Mouse (Mus musculus) liver, embryonic 14.5 days (tissue): Measurements from ENCODE around the gene Gm10197. TPM values are rescaled to one million over a fixed set of nuclear protein-coding genes. Genes with fewer than 3 reads are reported as not detected.
A peak's percentile ranks its signal among the peaks of the same experiment; 100 is the strongest.

Source experiments
- ATAC-seq: fragments of 200-750 bp; cut with Nextera tagmentation; 2 replicates; pipeline ENCODE4 v1.8.0; 2017; ENCODE audit warnings: moderate number of reproducible peaks, mild to moderate bottlenecking, moderate library complexity; ENCODE audit not compliant: insufficient read depth
- DNase-seq, 3 experiments: peaks; one replicate each; pipeline ENCODE4 v3.0.0-alpha.2; 2012 to 2013; ENCODE audit warnings: low read depth in 3 of 3, low spot score in 3 of 3
- H3K27ac ChIP-seq: fragments of 300-500 bp; sonication (generic); 2 replicates; pipeline ENCODE4 v1.5.1; 2014; ENCODE audit warnings: moderate library complexity, mild to moderate bottlenecking, control low read depth, inconsistent platforms
- H3K27me3 ChIP-seq: fragments of 300-500 bp; sonication (generic); 2 replicates; pipeline ENCODE4 v1.6.1; 2014; ENCODE audit warnings: mild to moderate bottlenecking, low read length, moderate library complexity; ENCODE audit not compliant: control insufficient read depth, insufficient read depth
- H3K36me3 ChIP-seq: fragments of 300-500 bp; sonication (generic); replicated peaks from 2 replicates; pipeline ENCODE4 v1.6.1; 2014; ENCODE audit warnings: low read depth; ENCODE audit not compliant: control insufficient read depth, insufficient read depth
- H3K4me1 ChIP-seq, 2 experiments: fragments of 200-500 bp in 1 of 2; fragments of 300-500 bp in 1 of 2; sonication (generic) in 1 of 2; replicated peaks; 2 replicates each; pipeline ENCODE4 v1.6.1; 2012 to 2014; ENCODE audit warnings: antibody characterized with exemption in 1 of 2, inconsistent platforms in 1 of 2, low read length in 1 of 2; ENCODE audit not compliant: control insufficient read depth in 2 of 2, insufficient read depth in 2 of 2
- H3K4me2 ChIP-seq: fragments of 300-500 bp; sonication (generic); 2 replicates; pipeline ENCODE4 v1.6.1; 2014; ENCODE audit warnings: low read depth, mild to moderate bottlenecking, control low read depth, moderate library complexity
- H3K4me3 ChIP-seq, 2 experiments: fragments of 200-500 bp in 1 of 2; fragments of 300-500 bp in 1 of 2; sonication (generic) in 1 of 2; 2 replicates each; pipeline ENCODE4 v1.5.1; 2012 to 2014; ENCODE audit warnings: low read depth in 2 of 2, low read length in 2 of 2, mild to moderate bottlenecking in 2 of 2, control low read depth in 1 of 2, inconsistent platforms in 1 of 2, moderate library complexity in 1 of 2; ENCODE audit not compliant: insufficient read depth in 1 of 2
- H3K9ac ChIP-seq: fragments of 300-500 bp; sonication (generic); replicated peaks from 2 replicates; pipeline ENCODE4 v1.6.1; 2014; ENCODE audit warnings: mild to moderate bottlenecking, control low read depth, moderate library complexity
- H3K9me3 ChIP-seq: fragments of 300-500 bp; sonication (generic); 2 replicates; pipeline ENCODE4 v1.6.1; 2016; ENCODE audit warnings: low read length, mixed read lengths; ENCODE audit not compliant: control insufficient read depth
- CTCF ChIP-seq: IDR thresholded peaks from 2 replicates; pipeline ENCODE4 v1.5.1; 2016; ENCODE audit warnings: antibody characterized with exemption, low read depth, control low read depth
- EP300 ChIP-seq: IDR thresholded peaks from 2 replicates; pipeline ENCODE4 v1.6.1; 2016; ENCODE audit warnings: antibody characterized with exemption, low read depth
- WGBS: fragments of 180-500 bp; shearing (Covaris S2); extraction: QIAGEN DNeasy Blood & Tissue Kit; methylation state at CpG from one replicate; pipeline ENCODE4 v1.1.7; 2014; ENCODE audit not compliant: insufficient replicate concordance; 5-methylcytosine and 5-hydroxymethylcytosine counted together
- polyA plus RNA-seq, 2 experiments: library from polyadenylated mRNA; depleted of rRNA in 1 of 2; stranded (reverse) in 1 of 2; unstranded in 1 of 2; fragments of >200 nt; fragmentation: Nextera tagmentation in 1 of 2; extraction: Ambion mirVana in 1 of 2; gene quantifications; 2 replicates each; pipeline versions ENCODE4 v1.2.1 to v1.2.3; 2012 to 2014

The Gm10197 gene
- polyA plus RNA-seq, 2 experiments = not detected

DNA sequence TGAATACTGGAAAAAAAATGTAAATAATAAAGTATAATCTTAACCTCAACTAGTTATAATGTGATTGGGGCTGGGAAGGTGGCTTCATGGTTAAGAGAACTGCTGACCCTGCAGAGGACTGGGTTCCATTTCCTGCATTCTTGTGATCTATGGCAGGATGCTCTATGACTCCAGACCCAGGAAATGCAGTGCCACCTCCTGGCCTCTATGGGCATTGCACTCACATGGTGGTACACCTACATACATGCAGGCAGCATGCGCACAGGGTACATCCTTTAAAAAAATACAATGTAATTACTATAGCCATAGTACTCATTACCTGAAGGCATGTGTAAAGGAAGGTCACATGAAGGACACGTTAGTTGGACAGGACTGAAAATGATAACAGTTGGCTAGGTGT is 8.6 kb downstream of the Gm10197 start:
- H3K27ac ChIP-seq = no peak overlapping the region
- H3K9me3 ChIP-seq = no peaks in the 10 kb centered on the region
- 38% methylated on average over 2 of the region's 2 CpGs for WGBS
- H3K36me3 ChIP-seq = no peaks in the 10 kb centered on the region
- H3K4me1 ChIP-seq = peaks cover 0 to 11% of the 10 kb centered on the region in 2 experiments; a peak in 2 of 4 replicates
- no peak overlapping the region for H3K9ac ChIP-seq
- peak; percentile 85 for TF ChIP-seq CTCF
- TF ChIP-seq EP300 = no peak
- H3K4me3 ChIP-seq = no peak overlapping the region
- ATAC-seq = peak; percentile 48; the same call in 1 of the 2 replicates
- no peak overlapping the region for H3K4me2 ChIP-seq
- DNase-seq = peak; percentile 22 to 31 (median 30)
- no peaks in the 10 kb centered on the region for H3K27me3 ChIP-seq

DNA sequence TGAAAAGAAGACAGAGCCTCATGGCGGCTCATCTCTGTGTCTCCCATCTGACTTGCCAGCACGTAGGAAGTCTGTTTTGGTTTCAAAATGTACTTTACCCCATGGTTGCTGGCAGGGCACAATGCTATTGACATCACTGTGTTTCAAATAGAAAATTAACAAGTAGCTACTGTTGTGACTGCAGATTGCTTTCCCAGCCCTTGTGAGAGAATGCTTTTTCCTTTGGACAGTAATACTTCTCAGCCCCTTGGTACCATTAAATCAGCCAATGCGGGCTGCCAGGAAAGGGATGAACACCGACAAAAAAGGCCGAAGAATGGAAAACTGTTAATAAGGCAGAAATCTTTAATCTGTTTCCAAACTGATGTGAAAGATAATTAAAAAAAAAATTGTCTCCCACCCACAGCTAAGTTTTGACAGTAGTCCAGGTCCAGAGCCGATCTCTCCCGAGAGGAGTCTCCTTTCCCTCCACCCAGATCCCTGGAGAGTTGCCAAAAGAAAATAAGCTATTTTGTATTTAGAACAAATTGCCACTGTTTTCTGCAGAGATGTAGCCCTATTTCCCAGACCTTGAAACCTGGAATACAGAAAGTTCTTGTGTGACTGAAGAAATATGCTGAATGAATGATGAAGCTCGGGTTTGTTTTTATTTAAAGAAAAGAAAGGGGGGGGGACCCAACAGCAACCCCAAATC is 11.2 kb downstream of the Gm10197 start:
- no peak overlapping the region for H3K4me3 ChIP-seq
- no peak for DNase-seq
- ATAC-seq = no peak

DNA sequence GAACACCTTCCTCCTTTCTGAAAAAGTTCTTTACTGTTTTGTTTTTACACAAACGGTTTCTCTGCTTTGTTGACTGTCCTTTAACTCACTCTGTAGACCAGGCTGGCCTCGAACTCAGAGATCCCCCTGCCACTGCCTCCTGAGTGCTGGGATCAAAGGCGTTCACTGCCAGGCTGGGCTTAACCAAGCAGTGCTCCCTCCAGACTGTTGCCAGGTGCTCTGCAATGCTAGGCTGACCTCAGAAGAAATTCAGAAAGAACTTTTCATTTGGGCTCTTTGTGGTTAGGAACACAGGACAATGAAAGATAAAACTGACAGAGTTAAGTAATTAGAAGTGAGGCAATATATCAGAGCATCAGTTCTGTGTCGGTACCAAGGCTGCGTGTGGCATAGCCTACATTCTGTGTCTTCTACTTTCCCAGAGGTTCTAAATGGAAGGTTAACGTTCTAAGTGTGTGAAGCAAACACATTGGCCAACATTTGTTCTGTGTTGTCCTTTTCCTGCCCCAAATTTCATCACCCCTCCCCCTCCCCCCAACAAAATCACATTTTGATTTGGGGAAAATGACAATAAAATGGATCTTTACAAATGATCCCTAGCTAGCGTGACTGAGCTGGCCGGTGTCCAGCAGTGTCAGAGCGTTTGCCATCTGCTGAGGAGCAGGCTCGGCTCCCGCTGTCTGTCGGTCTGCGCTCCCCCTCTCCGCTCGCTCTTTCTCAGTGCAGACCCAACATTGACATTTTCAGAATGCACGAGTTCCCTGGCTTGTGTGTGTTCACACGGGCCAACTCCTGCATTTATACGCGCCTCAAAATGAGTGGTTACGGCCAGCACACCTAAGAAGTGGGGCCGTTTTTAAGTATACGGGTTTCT is 12.2 kb downstream of the Gm10197 start:
- WGBS = 77% methylated on average over 22 of the region's 22 CpGs
- H3K27me3 ChIP-seq = no peaks in the 10 kb centered on the region
- no peak overlapping the region for H3K9ac ChIP-seq
- peaks cover 0 to 9% of the 10 kb centered on the region in 2 experiments; a peak in 2 of 4 replicates for H3K4me1 ChIP-seq
- H3K4me2 ChIP-seq = no peak overlapping the region
- no peak for TF ChIP-seq CTCF
- TF ChIP-seq EP300 = no peak
- no peak for ATAC-seq
- no peaks in the 10 kb centered on the region for H3K9me3 ChIP-seq
- H3K36me3 ChIP-seq = no peaks in the 10 kb centered on the region
- DNase-seq = no peak
- H3K27ac ChIP-seq = no peak overlapping the region
- no peak overlapping the region for H3K4me3 ChIP-seq

More for the DNA sequence above, 11.2 kb downstream of the Gm10197 start:
- Histone ChIP-seq H3K36me3 (no peaks in the 10 kb centered on the region), H3K4me1 (peaks cover 0 to 11% of the 10 kb centered on the region in 2 experiments; a peak in 2 of 4 replicates), H3K27me3 (no peaks in the 10 kb centered on the region), H3K9me3 (no peaks in the 10 kb centered on the region), H3K4me2 (no peak overlapping the region), H3K9ac (no peak overlapping the region), H3K27ac (no peak overlapping the region)
- no peak for TF ChIP-seq CTCF
- no peak for TF ChIP-seq EP300
- WGBS = 79% methylated on average over 8 of the region's 8 CpGs

GRCm38 (mm10) chr19:53355065-53355464 is 16.5 kb downstream of the Gm10197 start:
- no peaks in the 10 kb centered on the region for H3K9me3 ChIP-seq
- no peaks in the 10 kb centered on the region for H3K27me3 ChIP-seq
- H3K9ac ChIP-seq = no peak overlapping the region
- no peak for TF ChIP-seq EP300
- TF ChIP-seq CTCF = no peak
- ATAC-seq = no peak
- no peak overlapping the region for H3K4me3 ChIP-seq
- no peaks in the 10 kb centered on the region for H3K36me3 ChIP-seq
- peaks cover 0 to 6% of the 10 kb centered on the region in 2 experiments; a peak in 2 of 4 replicates for H3K4me1 ChIP-seq
- no peak overlapping the region for H3K27ac ChIP-seq
- 84% methylated on average over 16 of the region's 16 CpGs for WGBS
- H3K4me2 ChIP-seq = no peak overlapping the region
- DNase-seq = no peak
